Mouse (Mus musculus) embryonic fibroblast, embryonic 13.5 days (primary cell): ENCODE results near the gene Sidt1.

Experiments used
- CTCF ChIP-seq: IDR thresholded peaks from 2 replicates; pipeline ENCODE4 v1.5.1; 2011; ENCODE audit warnings: mild to moderate bottlenecking, control low read depth, low read length, moderate library complexity, borderline replicate concordance; ENCODE audit not compliant: insufficient read depth
- POLR2A ChIP-seq: IDR thresholded peaks from 2 replicates; pipeline ENCODE4 v1.6.1; 2011; ENCODE audit warnings: low read depth, mild to moderate bottlenecking, control low read depth, low read length, moderate library complexity

DNA sequence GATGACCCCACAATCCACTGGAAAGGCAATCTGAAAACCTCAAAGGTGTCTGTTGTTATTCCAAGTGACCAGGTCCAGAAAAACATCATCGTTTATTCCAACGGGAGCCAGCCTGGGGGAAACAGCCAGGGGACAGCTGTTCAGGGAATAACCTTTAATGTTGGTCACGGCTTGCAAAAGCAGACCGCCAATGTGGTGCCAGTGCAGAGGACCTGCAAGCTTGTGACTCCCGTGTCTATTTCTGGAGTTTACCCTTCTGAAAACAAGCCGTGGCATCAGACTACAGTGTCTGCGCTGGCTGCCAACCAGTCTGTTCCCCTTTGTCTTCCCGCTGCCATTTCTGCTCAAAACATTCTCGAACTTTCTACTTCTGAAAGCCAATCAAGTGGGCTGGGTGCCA lies 117.5 kb downstream of the Sidt1 start:
- TF ChIP-seq CTCF: no peak
- no peak for TF ChIP-seq POLR2A
